Mouse (Mus musculus): Measurements from ENCODE around the gene Glrx.
"Not testable (repeated sequence)": the region's sequence is repeated elsewhere in the genome, so short reads cannot be mapped to it uniquely, and the experiment has no call there.

Gene Glrx

GRCm38 (mm10) chr13:75839719-75840481, at the start of gene Glrx:
Glrx (plus strand) TSS chr13:75839868.
- DNase-seq (ENCODE audit: low spot score in 2 of 2), result peak; percentile 41 to 59

- DNase-seq (ENCODE audit: low spot score in 2 of 2), result no peak
Observed at GRCm38 (mm10) chr13:75790550-75791205, 49.0 kb upstream of the Glrx start.

GRCm38 (mm10) chr13:75793863-75794629, 45.6 kb upstream of the Glrx start:
- DNase-seq (ENCODE audit: low spot score in 2 of 2), result no peak

GRCm38 (mm10) chr13:75797369-75798141, 42.1 kb upstream of the Glrx start:
- peak; percentile 89 to 95 for DNase-seq (ENCODE audit: low spot score in 2 of 2)

GRCm38 (mm10) chr13:75798413-75799302, 41.0 kb upstream of the Glrx start:
- DNase-seq (ENCODE audit: low spot score in 2 of 2), result no peak

- no peak for DNase-seq (ENCODE audit: low spot score in 2 of 2)
Observed at GRCm38 (mm10) chr13:75799421-75799820, 40.2 kb upstream of the Glrx start.

GRCm38 (mm10) chr13:75807969-75808368, 31.7 kb upstream of the Glrx start:
- DNase-seq (ENCODE audit: low spot score in 2 of 2), result no peak

- no peak for DNase-seq (ENCODE audit: low spot score in 2 of 2)
Observed at GRCm38 (mm10) chr13:75809957-75810356, 29.7 kb upstream of the Glrx start.

- no peak for DNase-seq (ENCODE audit: low spot score in 2 of 2)
Observed at GRCm38 (mm10) chr13:75817183-75817582, 22.5 kb upstream of the Glrx start.

- DNase-seq (ENCODE audit: low spot score in 2 of 2), result no peak
Observed at GRCm38 (mm10) chr13:75818486-75818885, 21.2 kb upstream of the Glrx start.

- DNase-seq (ENCODE audit: low spot score in 2 of 2), result no peak
Observed at GRCm38 (mm10) chr13:75818945-75819706, 20.5 kb upstream of the Glrx start.

GRCm38 (mm10) chr13:75819898-75820297, 19.8 kb upstream of the Glrx start:
- DNase-seq (ENCODE audit: low spot score in 2 of 2), result no peak

- DNase-seq (ENCODE audit: low spot score in 2 of 2), result not testable (repeated sequence)
Observed at GRCm38 (mm10) chr13:75822366-75822765, 17.3 kb upstream of the Glrx start.

GRCm38 (mm10) chr13:75823201-75823600, 16.5 kb upstream of the Glrx start:
- no peak for DNase-seq (ENCODE audit: low spot score in 2 of 2)

- no peak for DNase-seq (ENCODE audit: low spot score in 2 of 2)
Observed at GRCm38 (mm10) chr13:75824611-75825319, 14.9 kb upstream of the Glrx start.

- no peak for DNase-seq (ENCODE audit: low spot score in 2 of 2)
Observed at GRCm38 (mm10) chr13:75825388-75825787, 14.3 kb upstream of the Glrx start.

GRCm38 (mm10) chr13:75830708-75831107, 9.0 kb upstream of the Glrx start:
- no peak for DNase-seq (ENCODE audit: low spot score in 2 of 2)

GRCm38 (mm10) chr13:75831710-75832109, 8.0 kb upstream of the Glrx start:
- no peak for DNase-seq (ENCODE audit: low spot score in 2 of 2)

- no peak for DNase-seq (ENCODE audit: low spot score in 2 of 2)
Observed at GRCm38 (mm10) chr13:75832697-75833096, 7.0 kb upstream of the Glrx start.

Data from cerebellum, postnatal 4 days (tissue).